Mouse (Mus musculus) liver, embryonic 14.5 days (tissue): ENCODE data around the gene Rassf7.

Experiments
- CTCF ChIP-seq: IDR thresholded peaks from 2 replicates; pipeline ENCODE4 v1.5.1; 2016; ENCODE audit warnings: antibody characterized with exemption, low read depth, control low read depth
- EP300 ChIP-seq: IDR thresholded peaks from 2 replicates; pipeline ENCODE4 v1.6.1; 2016; ENCODE audit warnings: antibody characterized with exemption, low read depth

DNA sequence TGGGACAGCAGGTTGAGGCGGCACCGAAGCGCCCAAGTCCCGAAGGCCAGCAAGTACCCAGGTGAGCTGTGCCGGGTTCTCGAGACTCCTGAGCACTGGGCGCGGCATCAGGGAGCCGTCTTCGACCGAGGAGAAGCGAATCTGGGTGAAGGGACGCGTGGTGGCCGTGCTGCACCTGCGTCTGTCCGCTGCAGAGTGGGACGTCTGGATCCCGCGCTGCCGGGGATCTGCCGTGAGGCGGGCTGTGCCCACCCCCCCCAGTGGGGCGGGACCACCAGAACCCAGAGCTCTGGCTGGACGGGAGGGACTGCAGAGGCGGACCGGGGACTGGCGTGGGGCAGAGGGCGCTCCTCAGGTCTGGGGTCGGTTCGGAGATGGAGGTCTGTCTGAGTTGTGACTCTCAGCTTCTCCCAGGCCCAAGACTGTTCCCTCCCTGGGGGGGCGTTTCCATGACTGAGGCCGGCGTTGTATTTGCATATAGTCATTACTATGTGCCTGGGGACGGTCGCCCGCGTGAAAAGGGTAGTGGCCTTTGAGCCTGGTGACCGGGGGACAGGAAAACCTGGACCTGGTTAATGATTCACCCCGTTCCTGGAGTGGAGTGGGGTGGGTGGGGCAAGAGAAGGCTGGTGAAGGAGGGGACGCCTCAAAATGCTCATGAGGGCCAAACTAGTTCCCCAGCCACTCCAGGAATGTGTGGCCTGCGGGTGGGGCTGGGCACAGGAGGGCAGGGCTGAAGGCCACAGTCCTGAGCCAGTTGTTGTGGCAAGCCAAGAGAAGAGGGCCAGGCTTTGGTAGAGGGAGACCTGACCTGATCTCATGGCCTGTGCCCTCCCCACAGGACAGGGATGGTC is 447 bp downstream of the Rassf7 start:
- no peak for TF ChIP-seq EP300
- TF ChIP-seq CTCF = no peak
